Mouse (Mus musculus): ENCODE measurements at regions not wholly inside any gene's neighbourhood (a gene's known extent, or its start where the extent isn't known, plus 50 kb on each side); places are given as distances from the start of the nearest gene placed in this dataset.

GRCm38 (mm10) chrX:115359111-115359510, 451.7 kb downstream of the Ube2dnl2 start:
- DNase-seq (ENCODE audit: low spot score) = no peak

DNA sequence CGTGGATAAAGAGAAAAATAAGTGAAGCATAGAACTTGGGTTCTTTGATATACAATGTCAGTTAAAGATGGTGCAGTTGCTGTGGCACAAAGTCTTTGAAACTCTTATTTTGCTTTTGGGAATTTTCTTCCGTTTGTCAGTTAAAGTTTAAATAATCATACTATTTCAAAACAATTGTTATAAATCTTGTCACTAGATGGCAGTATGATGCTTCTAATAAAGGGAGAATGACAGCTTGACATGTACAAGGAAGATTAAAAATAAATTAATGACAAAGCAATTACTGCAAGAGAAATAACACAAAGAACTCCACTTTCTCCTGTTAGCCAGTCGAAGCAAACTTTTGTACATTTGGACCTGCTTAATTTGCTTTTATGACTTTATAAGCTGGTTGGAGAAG, 489.0 kb downstream of the Ube2dnl2 start:
- peak; percentile 46 for DNase-seq (ENCODE audit: low spot score)
